Mouse (Mus musculus): ENCODE results near the gene Kiz. TPM values are rescaled to one million over a fixed set of nuclear protein-coding genes. Genes with fewer than 3 reads are reported as not detected.

Kiz gene
- total RNA-seq, 1 experiment, result 6.3 TPM

DNA sequence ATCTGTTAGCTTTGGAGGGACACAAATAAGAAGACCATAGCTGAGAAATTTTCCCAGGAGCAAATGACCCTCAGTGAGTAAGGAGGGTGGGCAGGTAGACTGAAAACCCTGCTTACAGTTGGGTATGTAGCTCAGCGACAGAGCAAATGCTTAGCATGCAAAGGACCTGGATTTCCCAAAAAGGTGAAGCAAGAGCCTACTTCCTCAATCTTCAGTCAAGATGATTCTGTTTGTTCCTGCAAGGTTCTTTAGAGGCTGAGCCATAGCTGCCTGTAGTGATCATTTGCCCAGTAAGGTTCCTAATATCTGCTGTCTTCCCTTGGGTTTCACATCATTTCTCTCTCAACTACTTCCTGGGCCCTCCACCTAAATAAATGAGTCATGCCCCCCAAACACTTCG is 7.8 kb upstream of the Kiz start:
- no peaks in the 10 kb centered on the region for H3K9me3 ChIP-seq (ENCODE audit: control insufficient read depth, insufficient read depth, low read depth, low read length)
- no peaks in the 10 kb centered on the region for H3K36me3 ChIP-seq (ENCODE audit: control insufficient read depth, insufficient read depth, low read length, poor library complexity, severe bottlenecking)
- no peak overlapping the region for H3K9ac ChIP-seq (ENCODE audit: insufficient read depth, low read depth, low read length, poor library complexity, severe bottlenecking)
- H3K4me1 ChIP-seq (ENCODE audit: control insufficient read depth in 2 of 2, insufficient read depth in 2 of 2, low read length in 2 of 2, poor library complexity in 1 of 2), result no peaks in the 10 kb centered on the region
- H3K4me3 ChIP-seq (ENCODE audit: insufficient read depth in 1 of 2, low read depth in 1 of 2, low read length in 2 of 2, poor library complexity in 1 of 2, severe bottlenecking in 1 of 2), result no peak overlapping the region
- in situ Hi-C loops (cut with MboI; ENCODE audit: low sequenced_read_pairs in 2 of 2, unreplicated experiment in 2 of 2), result loop anchor here in 1 of 2 experiments (25.0 kb wide), 1 partner anchor 514 kb away; the partner anchor contains the start of gene Pax1
- DNase-seq (ENCODE audit: low read depth, low spot score), result no peak
- H3K27ac ChIP-seq (ENCODE audit: insufficient read depth, low read depth, low read length, poor library complexity, severe bottlenecking), result no peak overlapping the region
- TF ChIP-seq HCFC1 (IDR thresholded peaks at IDR 0.05; ENCODE audit: borderline replicate concordance, insufficient read depth, low read length) (no peak), ZNF384 (IDR thresholded peaks at IDR 0.05; ENCODE audit: low read depth, low read length) (no peak), CHD2 (IDR thresholded peaks at IDR 0.05; ENCODE audit: low read depth, low read length) (no peak), MAFK (IDR thresholded peaks at IDR 0.05; ENCODE audit: insufficient read depth, low read depth, low read length) (no peak), ZC3H11A (IDR thresholded peaks at IDR 0.05; ENCODE audit: borderline replicate concordance, low read depth, low read length) (no peak)

DNA sequence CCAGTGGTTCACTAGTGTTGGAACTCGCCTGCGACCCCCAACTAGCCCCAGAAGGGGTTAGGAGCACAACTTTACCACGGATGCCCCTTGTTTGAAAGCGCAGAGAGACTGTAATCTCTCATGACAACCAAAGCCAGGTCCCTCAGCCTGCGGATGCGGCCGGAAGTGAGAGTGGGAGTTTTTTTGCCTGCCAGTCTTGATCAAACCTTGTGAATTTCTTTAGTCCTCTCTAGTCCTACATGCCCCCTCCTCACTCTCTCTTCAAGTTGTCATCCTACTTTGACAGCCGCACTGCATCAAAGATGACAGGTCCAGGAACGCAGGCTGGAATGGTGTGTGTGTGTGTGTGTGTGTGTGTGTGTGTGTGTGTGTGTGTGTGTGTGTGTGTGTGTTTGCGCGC is 456 bp downstream of the Kiz start:
- peak overlapping the region; percentile 82 to 93 for H3K4me3 ChIP-seq (ENCODE audit: insufficient read depth in 1 of 2, low read depth in 1 of 2, low read length in 2 of 2, poor library complexity in 1 of 2, severe bottlenecking in 1 of 2)
- no peaks in the 10 kb centered on the region for H3K9me3 ChIP-seq (ENCODE audit: control insufficient read depth, insufficient read depth, low read depth, low read length)
- TF ChIP-seq ZC3H11A (IDR thresholded peaks at IDR 0.05; ENCODE audit: borderline replicate concordance, low read depth, low read length) (no peak), ZNF384 (IDR thresholded peaks at IDR 0.05; ENCODE audit: low read depth, low read length) (no peak), CHD2 (IDR thresholded peaks at IDR 0.05; ENCODE audit: low read depth, low read length) (no peak), MAFK (IDR thresholded peaks at IDR 0.05; ENCODE audit: insufficient read depth, low read depth, low read length) (no peak), HCFC1 (IDR thresholded peaks at IDR 0.05; ENCODE audit: borderline replicate concordance, insufficient read depth, low read length) (no peak)
- H3K9ac ChIP-seq (ENCODE audit: insufficient read depth, low read depth, low read length, poor library complexity, severe bottlenecking), result peak overlapping the region; percentile 88
- no peaks in the 10 kb centered on the region for H3K36me3 ChIP-seq (ENCODE audit: control insufficient read depth, insufficient read depth, low read length, poor library complexity, severe bottlenecking)
- no peak overlapping the region for H3K27ac ChIP-seq (ENCODE audit: insufficient read depth, low read depth, low read length, poor library complexity, severe bottlenecking)
- DNase-seq (ENCODE audit: low read depth, low spot score), result no peak
- H3K4me1 ChIP-seq (ENCODE audit: control insufficient read depth in 2 of 2, insufficient read depth in 2 of 2, low read length in 2 of 2, poor library complexity in 1 of 2), result no peaks in the 10 kb centered on the region
- in situ Hi-C loops (cut with MboI; ENCODE audit: low sequenced_read_pairs in 2 of 2, unreplicated experiment in 2 of 2), result no loop called here

DNA sequence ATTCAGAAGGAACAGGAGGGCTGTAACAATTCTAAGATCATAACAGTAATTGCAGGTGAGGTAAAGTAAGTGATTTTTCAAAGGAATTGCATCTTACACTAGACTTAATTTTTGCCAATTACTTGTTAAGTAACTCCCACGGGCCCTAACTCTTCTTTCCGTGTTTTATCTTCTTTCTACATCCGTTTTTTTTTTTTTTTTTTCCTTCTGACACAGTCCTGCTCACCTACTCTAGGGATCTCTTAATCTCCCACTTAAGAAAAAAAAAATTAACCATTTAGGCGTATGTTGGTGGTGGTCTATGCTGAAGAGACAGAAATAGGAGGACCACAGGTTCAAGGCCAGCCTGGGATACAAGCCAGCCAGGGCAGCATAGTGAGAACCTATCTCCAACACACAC is 1.2 kb downstream of the Kiz start:
- no peak for TF ChIP-seq ZC3H11A (IDR thresholded peaks at IDR 0.05; ENCODE audit: borderline replicate concordance, low read depth, low read length)
- no peak for TF ChIP-seq ZNF384 (IDR thresholded peaks at IDR 0.05; ENCODE audit: low read depth, low read length)
- no peak for TF ChIP-seq MAFK (IDR thresholded peaks at IDR 0.05; ENCODE audit: insufficient read depth, low read depth, low read length)
- TF ChIP-seq CHD2 (IDR thresholded peaks at IDR 0.05; ENCODE audit: low read depth, low read length), result no peak
- TF ChIP-seq HCFC1 (IDR thresholded peaks at IDR 0.05; ENCODE audit: borderline replicate concordance, insufficient read depth, low read length), result no peak
- no peaks in the 10 kb centered on the region for H3K9me3 ChIP-seq (ENCODE audit: control insufficient read depth, insufficient read depth, low read depth, low read length)
- no peak overlapping the region for H3K4me3 ChIP-seq (ENCODE audit: insufficient read depth in 1 of 2, low read depth in 1 of 2, low read length in 2 of 2, poor library complexity in 1 of 2, severe bottlenecking in 1 of 2)
- no peaks in the 10 kb centered on the region for H3K4me1 ChIP-seq (ENCODE audit: control insufficient read depth in 2 of 2, insufficient read depth in 2 of 2, low read length in 2 of 2, poor library complexity in 1 of 2)
- no peak overlapping the region for H3K27ac ChIP-seq (ENCODE audit: insufficient read depth, low read depth, low read length, poor library complexity, severe bottlenecking)
- H3K9ac ChIP-seq (ENCODE audit: insufficient read depth, low read depth, low read length, poor library complexity, severe bottlenecking), result no peak overlapping the region
- in situ Hi-C loops (cut with MboI; ENCODE audit: low sequenced_read_pairs in 2 of 2, unreplicated experiment in 2 of 2), result no loop called here
- H3K36me3 ChIP-seq (ENCODE audit: control insufficient read depth, insufficient read depth, low read length, poor library complexity, severe bottlenecking), result no peaks in the 10 kb centered on the region
- DNase-seq (ENCODE audit: low read depth, low spot score), result no peak

DNA sequence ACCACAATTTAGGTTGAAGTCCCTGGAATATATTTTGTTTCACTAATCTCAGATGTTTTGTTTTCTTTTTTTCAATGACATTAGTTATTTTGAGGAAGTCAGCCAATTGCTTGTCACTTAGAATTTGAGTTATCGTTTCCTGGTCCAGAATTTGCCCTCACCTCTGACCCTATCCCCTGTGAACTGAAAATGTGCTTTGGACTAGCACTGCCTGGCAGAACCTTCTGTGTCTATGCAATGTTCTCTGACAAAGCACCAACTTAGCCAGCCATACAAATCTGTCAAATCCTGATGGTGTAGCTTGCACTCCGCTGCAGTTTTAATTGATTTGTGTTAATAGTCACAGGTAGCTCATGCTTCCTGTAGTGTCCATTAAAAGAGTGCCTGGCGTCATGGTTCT is 10.1 kb downstream of the Kiz start:
- H3K4me3 ChIP-seq (ENCODE audit: insufficient read depth in 1 of 2, low read depth in 1 of 2, low read length in 2 of 2, poor library complexity in 1 of 2, severe bottlenecking in 1 of 2), result no peak overlapping the region
- H3K36me3 ChIP-seq (ENCODE audit: control insufficient read depth, insufficient read depth, low read length, poor library complexity, severe bottlenecking), result no peaks in the 10 kb centered on the region
- TF ChIP-seq ZC3H11A (IDR thresholded peaks at IDR 0.05; ENCODE audit: borderline replicate concordance, low read depth, low read length) (no peak), CHD2 (IDR thresholded peaks at IDR 0.05; ENCODE audit: low read depth, low read length) (no peak), ZNF384 (IDR thresholded peaks at IDR 0.05; ENCODE audit: low read depth, low read length) (no peak), MAFK (IDR thresholded peaks at IDR 0.05; ENCODE audit: insufficient read depth, low read depth, low read length) (no peak), HCFC1 (IDR thresholded peaks at IDR 0.05; ENCODE audit: borderline replicate concordance, insufficient read depth, low read length) (no peak)
- H3K4me1 ChIP-seq (ENCODE audit: control insufficient read depth in 2 of 2, insufficient read depth in 2 of 2, low read length in 2 of 2, poor library complexity in 1 of 2), result peaks cover 0 to 2% of the 10 kb centered on the region in 2 experiments; a peak in 1 of 4 replicates
- in situ Hi-C loops (cut with MboI; ENCODE audit: low sequenced_read_pairs in 2 of 2, unreplicated experiment in 2 of 2), result no loop called here
- no peak overlapping the region for H3K27ac ChIP-seq (ENCODE audit: insufficient read depth, low read depth, low read length, poor library complexity, severe bottlenecking)
- DNase-seq (ENCODE audit: low read depth, low spot score), result no peak
- H3K9ac ChIP-seq (ENCODE audit: insufficient read depth, low read depth, low read length, poor library complexity, severe bottlenecking), result no peak overlapping the region
- H3K9me3 ChIP-seq (ENCODE audit: control insufficient read depth, insufficient read depth, low read depth, low read length), result no peaks in the 10 kb centered on the region

Data from ES-E14 (cell line).